Mouse (Mus musculus): ENCODE data around the gene Fbxl2. TPM values are rescaled to one million over a fixed set of nuclear protein-coding genes. Genes with fewer than 3 reads are reported as not detected.
"Not testable (repeated sequence)": the region's sequence is repeated elsewhere in the genome, so short reads cannot be mapped to it uniquely, and the experiment has no call there.

Gene Fbxl2
- 13.0 TPM for polyA plus RNA-seq (2021)

DNA sequence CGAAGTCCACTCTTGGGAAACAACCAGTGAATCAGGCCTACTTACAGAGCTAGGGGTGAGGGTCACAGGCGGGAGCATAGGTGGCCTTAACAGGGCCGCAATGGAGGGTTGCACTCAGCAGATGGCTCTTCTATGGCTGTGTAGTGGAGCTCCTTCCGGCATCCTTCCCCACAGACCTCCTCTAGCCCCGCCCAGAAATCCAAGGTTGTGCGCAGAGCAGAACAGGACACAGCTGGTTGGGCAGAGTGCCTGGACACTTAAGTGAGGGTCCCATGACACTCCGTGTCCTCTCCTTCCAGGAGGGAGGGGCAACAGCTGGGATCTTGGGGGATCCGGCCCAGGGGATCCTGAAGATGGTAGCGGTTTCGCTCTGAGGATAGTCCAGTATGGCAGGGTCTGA, at the start of gene Fbxl2:
TSS of gene Fbxl2 (minus strand) at position 164 of the 400 bp plus-strand sequence.
- no peak for TF ChIP-seq CTCF (IDR thresholded peaks at IDR 0.05)
- ATAC-seq, result no peak
- in situ Hi-C loops (cut with MboI; ENCODE audit: low pct_unique_long_range_greater_than_20kb), result loop anchor here (25.0 kb wide), 1 partner anchor 341 kb away; the partner anchor contains the start of gene Crtap
- CTCF ChIA-PET, result interaction anchor here (0.8 to 1.6 kb wide), 4 partner anchors 10 to 56 kb away, joined by 3 to 5 read pairs (median 4); no protein-coding TSS in a partner anchor
- no peak for DNase-seq (ENCODE audit: low read depth, low spot score)
- POLR2A ChIA-PET, result no interaction called here
- H3K27me3 ChIP-seq, result no peaks in the 10 kb centered on the region

- in situ Hi-C loops (cut with MboI; ENCODE audit: low pct_unique_long_range_greater_than_20kb), result no loop called here
- no peak for TF ChIP-seq CTCF (IDR thresholded peaks at IDR 0.05)
- ATAC-seq (no peak), DNase-seq (ENCODE audit: low read depth, low spot score) (no peak)
- H3K27me3 ChIP-seq, result no peaks in the 10 kb centered on the region
- CTCF ChIA-PET, result no interaction called here
- POLR2A ChIA-PET, result no interaction called here
These were observed 48.9 kb upstream of the Fbxl2 start for GRCm38 (mm10) chr9:114094854-114095253.

DNA sequence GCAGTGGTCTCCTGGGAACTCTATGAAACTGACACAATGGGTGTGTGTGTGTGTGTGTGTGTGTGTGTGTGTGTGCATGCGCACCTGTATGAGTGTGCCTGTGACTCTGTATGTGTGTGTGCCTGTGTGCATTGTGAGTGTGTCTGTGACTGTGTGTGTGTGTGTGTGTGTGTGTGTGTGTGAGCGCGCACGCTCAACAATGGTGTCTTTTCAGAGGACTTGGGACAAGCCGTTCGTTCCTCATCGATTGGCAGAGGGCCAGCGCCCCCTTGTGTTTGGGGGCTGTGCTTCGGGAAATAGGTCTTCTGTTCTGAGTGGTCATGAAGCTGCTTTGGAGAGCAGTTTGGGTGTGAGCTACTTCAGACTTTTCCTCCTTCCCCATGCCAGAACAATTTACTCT, 46.2 kb upstream of the Fbxl2 start:
- H3K27me3 ChIP-seq; in situ Hi-C loops (cut with MboI; ENCODE audit: low pct_unique_long_range_greater_than_20kb); DNase-seq (ENCODE audit: low read depth, low spot score); ATAC-seq; CTCF ChIA-PET; POLR2A ChIA-PET: not testable (repeated sequence)

DNA sequence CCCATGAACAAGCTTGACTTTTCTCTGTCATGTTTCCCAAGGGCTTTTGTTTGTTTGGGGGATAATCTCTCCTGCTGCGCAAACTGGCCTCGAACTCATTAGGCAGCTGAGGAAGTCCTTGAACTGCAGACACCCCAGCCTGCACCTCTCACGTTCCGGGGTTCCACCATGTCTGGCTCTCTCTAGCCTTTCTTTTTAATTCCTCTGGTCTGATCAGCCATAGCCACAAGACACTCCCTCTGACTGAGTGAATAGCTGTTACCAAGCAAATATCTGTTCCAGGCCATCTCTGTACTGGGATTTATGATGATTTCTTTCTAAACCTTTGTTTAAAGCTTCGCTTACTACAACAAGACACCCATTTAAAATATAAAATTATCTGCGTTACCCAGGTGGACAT, 42.9 kb upstream of the Fbxl2 start:
- CTCF ChIA-PET; ATAC-seq; DNase-seq (ENCODE audit: low read depth, low spot score); H3K27me3 ChIP-seq; POLR2A ChIA-PET: not testable (repeated sequence)
- in situ Hi-C loops (cut with MboI; ENCODE audit: low pct_unique_long_range_greater_than_20kb), result loop anchor here (5.0 kb wide), 1 partner anchor 278 kb away; no protein-coding TSS in a partner anchor

- ChIA-PET CTCF (no interaction called here), POLR2A (no interaction called here)
- no peak for TF ChIP-seq CTCF (IDR thresholded peaks at IDR 0.05)
- peaks cover 13% of the 10 kb centered on the region for H3K27me3 ChIP-seq
- no peak for ATAC-seq
- in situ Hi-C loops (cut with MboI; ENCODE audit: low pct_unique_long_range_greater_than_20kb), result loop anchor here (5.0 kb wide), 1 partner anchor 280 kb away; no protein-coding TSS in a partner anchor
- DNase-seq (ENCODE audit: low read depth, low spot score), result no peak
These were observed 41.3 kb upstream of the Fbxl2 start for GRCm38 (mm10) chr9:114087106-114087815.

GRCm38 (mm10) chr9:114086422-114086821, 40.4 kb upstream of the Fbxl2 start:
- DNase-seq (ENCODE audit: low read depth, low spot score) (no peak), ATAC-seq (no peak)
- POLR2A ChIA-PET, result no interaction called here
- H3K27me3 ChIP-seq, result peaks cover 13% of the 10 kb centered on the region
- in situ Hi-C loops (cut with MboI; ENCODE audit: low pct_unique_long_range_greater_than_20kb), result loop anchor here (5.0 kb wide), 1 partner anchor 281 kb away; no protein-coding TSS in a partner anchor
- TF ChIP-seq CTCF (IDR thresholded peaks at IDR 0.05), result no peak
- CTCF ChIA-PET, result no interaction called here

DNA sequence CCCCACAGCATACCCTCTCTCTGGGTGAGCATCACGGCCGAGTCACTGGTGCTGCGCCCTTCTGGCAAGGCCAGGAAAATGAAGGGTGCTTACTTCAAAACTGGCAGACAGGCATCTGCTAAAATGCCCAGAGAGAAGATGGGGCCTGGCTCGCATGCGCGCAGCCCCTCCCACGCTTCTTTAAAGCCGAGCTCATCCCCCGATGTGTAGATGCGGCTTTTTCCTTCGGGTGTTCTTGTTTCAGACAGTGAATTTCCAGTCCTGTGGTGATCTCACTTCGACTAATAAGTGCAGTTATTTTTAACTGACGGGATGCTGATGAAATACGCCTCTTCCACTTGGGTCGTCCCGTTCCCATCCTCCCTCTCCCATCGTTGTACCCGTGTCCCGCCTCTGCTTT, 27.7 kb upstream of the Fbxl2 start:
- DNase-seq (ENCODE audit: low read depth, low spot score), result no peak
- POLR2A ChIA-PET, result no interaction called here
- TF ChIP-seq CTCF (IDR thresholded peaks at IDR 0.05), result no peak
- in situ Hi-C loops (cut with MboI; ENCODE audit: low pct_unique_long_range_greater_than_20kb), result no loop called here
- ATAC-seq, result no peak
- peaks cover 9% of the 10 kb centered on the region for H3K27me3 ChIP-seq
- CTCF ChIA-PET, result interaction anchor here (1.0 kb wide), 1 partner anchor 9 kb away, joined by 3 read pairs; no protein-coding TSS in a partner anchor

- POLR2A ChIA-PET, result no interaction called here
- TF ChIP-seq CTCF (IDR thresholded peaks at IDR 0.05), result no peak
- ATAC-seq (no peak), DNase-seq (ENCODE audit: low read depth, low spot score) (no peak)
- in situ Hi-C loops (cut with MboI; ENCODE audit: low pct_unique_long_range_greater_than_20kb), result no loop called here
- CTCF ChIA-PET, result no interaction called here
- peaks cover 7% of the 10 kb centered on the region for H3K27me3 ChIP-seq
These were observed 23.4 kb upstream of the Fbxl2 start for GRCm38 (mm10) chr9:114069372-114069771.

DNA sequence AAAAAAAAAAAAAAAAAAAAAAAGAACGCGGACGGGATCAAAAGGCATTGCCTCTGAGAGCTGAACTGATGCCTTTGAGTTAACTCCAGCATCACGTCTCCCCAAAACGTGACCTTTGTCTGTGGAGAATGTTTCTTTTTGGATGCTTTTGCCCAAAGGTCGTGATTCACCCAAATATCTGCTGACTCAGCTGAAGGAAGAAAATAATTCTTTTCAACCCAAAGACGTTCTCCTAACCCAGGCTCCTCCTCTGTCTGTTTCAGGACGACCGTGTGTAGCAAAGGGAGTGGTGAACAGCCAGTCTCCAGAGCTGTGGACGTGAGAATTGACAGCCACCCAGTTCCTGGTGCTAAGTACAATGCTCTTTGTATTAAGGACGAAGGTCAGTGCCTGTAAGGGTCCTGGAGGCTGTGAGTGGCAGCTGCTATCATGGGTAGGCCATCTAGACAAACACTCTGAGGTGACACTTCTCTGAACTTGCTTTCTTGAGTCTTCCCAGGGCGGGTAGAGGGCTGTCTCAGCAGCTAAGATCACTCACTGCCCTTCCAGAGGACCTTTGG, 22.6 kb upstream of the Fbxl2 start:
- ChIA-PET POLR2A (no interaction called here), CTCF (no interaction called here)
- ATAC-seq, result no peak
- H3K27me3 ChIP-seq, result peaks cover 8% of the 10 kb centered on the region
- in situ Hi-C loops (cut with MboI; ENCODE audit: low pct_unique_long_range_greater_than_20kb), result no loop called here
- DNase-seq (ENCODE audit: low read depth, low spot score), result no peak
- TF ChIP-seq CTCF (IDR thresholded peaks at IDR 0.05), result no peak

DNA sequence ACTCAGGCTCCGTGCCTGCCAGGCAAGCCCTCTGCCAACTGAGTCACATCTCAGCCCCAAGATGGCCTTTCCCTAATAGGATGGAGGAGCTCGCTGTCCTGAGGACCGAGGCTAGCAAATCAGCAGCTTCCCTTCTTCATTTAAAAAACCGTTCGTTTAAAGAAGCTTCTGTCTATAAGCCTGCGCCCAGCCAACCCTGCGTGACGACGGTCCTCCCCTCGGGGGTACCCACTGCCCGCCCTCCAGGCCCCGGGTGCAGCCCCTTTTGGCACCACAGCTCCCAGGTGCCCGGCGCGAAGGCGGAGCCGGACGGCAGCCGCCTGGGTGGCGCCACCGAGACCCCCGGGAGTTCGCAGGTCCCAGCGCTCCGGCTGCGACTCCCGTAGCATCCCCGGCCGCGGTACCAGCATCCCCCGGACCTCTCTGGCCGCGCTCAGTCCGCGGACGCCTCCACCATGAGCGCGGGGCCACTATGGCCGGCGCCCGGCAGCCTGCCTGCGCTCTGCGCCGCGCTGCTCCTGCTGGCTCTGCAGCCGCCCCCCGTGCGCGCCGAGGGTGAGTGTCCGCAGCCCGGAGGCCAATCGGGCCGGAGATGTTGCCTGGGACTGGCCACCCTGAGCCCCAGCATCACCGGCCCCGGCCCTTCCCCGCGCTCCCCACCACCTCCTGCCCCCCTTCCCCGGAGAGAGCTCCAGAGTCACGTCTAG, 11.3 kb upstream of the Fbxl2 start, which contains the start of gene Susd5:
TSS of gene Susd5 (plus strand) at position 51 of the 707 bp plus-strand sequence.
- in situ Hi-C loops (cut with MboI; ENCODE audit: low pct_unique_long_range_greater_than_20kb), result no loop called here
- POLR2A ChIA-PET, result no interaction called here
- CTCF ChIA-PET, result no interaction called here
- ATAC-seq, result no peak
- no peak for TF ChIP-seq CTCF (IDR thresholded peaks at IDR 0.05)
- peaks cover 22% of the 10 kb centered on the region for H3K27me3 ChIP-seq
- no peak for DNase-seq (ENCODE audit: low read depth, low spot score)

- DNase-seq (ENCODE audit: low read depth, low spot score), result no peak
- CTCF ChIA-PET, result no interaction called here
- POLR2A ChIA-PET, result no interaction called here
- in situ Hi-C loops (cut with MboI; ENCODE audit: low pct_unique_long_range_greater_than_20kb), result no loop called here
- peaks cover 12% of the 10 kb centered on the region for H3K27me3 ChIP-seq
- no peak for ATAC-seq
- TF ChIP-seq CTCF (IDR thresholded peaks at IDR 0.05), result no peak
These were observed 6.9 kb upstream of the Fbxl2 start for GRCm38 (mm10) chr9:114052866-114053265.

Measured in Patski (cell line).